Mouse (Mus musculus): ENCODE data around the gene Pfn1.

The Pfn1 gene

GRCm38 (mm10) chr11:70607611-70608010, 46.8 kb downstream of the Pfn1 start:
- no peak for ATAC-seq (ENCODE audit: insufficient number of reproducible peaks, low FRiP score, low TSS enrichment)

- ATAC-seq (ENCODE audit: insufficient number of reproducible peaks, low FRiP score, low TSS enrichment) = no peak
Observed at GRCm38 (mm10) chr11:70606717-70607116, 47.7 kb downstream of the Pfn1 start.

GRCm38 (mm10) chr11:70605024-70605566, 49.3 kb downstream of the Pfn1 start:
- peak; percentile 49; the same call in 1 of the 2 replicates for ATAC-seq (ENCODE audit: insufficient number of reproducible peaks, low FRiP score, low TSS enrichment)

Measured in cerebellum, adult (tissue).